Mouse (Mus musculus): ENCODE measurements around the gene Ddah1.

Ddah1 gene

DNA sequence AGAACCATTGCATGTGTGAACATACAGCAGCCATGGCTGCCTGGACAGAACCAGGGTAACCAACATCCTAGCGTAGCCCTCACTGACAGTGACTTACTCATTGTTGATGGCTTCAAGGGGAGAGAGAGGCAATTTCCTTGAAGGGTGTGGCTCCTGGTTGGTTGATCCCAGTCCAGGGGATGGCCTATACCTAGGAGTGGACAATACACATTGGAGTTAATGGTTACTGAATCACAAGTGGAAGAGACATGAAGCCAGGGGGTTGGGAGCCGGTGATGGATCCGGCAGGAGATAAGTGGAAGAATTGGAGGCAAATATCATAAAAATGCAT lies 5.1 kb downstream of the Ddah1 start:
- DNase-seq (ENCODE audit: extremely low spot score, low spot score) = no peak

DNA sequence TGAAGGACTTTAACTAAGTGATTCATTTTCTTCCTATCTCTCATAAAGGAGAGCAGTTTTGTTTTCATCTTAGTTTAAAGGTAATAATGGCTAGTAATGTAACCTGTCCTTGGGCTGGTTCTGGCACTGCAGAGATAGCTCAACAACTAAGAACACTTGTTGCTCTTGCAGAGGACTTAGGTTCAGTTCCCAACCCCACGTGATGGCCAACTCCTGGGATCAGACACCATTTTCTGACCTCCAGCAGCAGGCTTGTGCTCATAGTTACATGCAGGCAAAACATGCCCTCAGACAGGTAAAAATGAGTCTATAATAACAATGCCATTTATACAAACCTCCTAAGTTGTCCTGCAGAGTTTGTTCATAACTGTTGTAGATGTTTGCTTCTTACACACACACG lies 5.9 kb downstream of the Ddah1 start:
- no peak for DNase-seq (ENCODE audit: extremely low spot score, low spot score)

DNA sequence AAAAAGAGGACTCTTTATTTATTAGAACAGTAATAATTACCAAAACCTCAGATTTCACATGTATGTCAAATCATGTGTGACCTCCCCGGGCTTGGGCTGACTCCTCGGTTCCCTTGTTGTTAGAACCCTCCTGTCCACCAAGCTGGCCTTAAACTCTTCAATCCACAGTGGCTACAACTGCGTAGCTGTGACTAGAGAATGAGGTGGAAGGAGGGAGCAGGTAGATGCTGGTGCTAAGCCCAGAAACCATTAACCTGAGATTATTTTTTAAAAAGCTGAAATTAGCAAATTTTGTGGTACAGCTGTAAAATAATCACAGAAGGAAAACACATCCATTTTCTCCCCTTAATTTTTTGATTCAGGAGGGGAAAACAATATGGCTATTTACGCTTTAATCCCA lies 10.0 kb downstream of the Ddah1 start:
- no peak for DNase-seq (ENCODE audit: extremely low spot score, low spot score)

DNA sequence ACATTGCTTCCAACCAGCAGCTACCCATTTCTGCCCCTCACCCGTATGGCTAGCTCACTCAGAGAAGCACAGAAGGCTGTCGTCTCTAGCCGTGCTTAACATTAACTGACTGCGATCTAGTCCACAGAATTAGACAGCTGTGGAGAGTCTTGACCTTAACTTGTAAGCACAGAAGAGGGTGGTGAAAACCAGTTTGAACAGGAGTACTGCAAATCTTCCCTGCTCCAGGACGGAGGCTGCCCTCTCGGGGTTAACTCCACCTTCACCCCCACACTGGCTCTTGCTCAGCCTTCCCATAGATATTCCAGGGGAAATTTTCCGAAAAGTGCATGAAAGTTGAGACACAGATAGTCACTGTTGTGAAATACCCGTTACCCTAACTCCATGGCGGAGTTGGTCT lies 14.9 kb downstream of the Ddah1 start:
- DNase-seq (ENCODE audit: extremely low spot score, low spot score) = no peak

DNA sequence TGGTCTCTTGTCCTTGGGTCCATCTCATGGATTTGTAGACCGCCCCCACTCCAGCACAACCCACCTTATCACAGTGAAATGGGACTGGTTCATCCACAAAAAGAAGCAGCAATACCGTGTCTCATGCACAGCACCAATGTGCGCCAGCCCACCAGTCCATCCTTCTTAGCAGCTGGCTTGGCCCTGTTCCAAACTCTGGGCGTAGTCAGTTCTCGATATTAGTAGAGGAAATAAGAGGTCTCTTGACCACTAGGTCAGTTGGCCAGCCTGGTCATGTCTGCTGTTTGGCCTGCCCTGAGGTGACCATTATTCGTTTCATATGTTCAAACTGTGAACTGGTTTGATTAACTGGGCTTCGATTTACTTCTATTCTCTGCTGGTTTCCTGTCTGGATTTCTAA lies 15.9 kb downstream of the Ddah1 start:
- DNase-seq (ENCODE audit: extremely low spot score, low spot score) = no peak

DNA sequence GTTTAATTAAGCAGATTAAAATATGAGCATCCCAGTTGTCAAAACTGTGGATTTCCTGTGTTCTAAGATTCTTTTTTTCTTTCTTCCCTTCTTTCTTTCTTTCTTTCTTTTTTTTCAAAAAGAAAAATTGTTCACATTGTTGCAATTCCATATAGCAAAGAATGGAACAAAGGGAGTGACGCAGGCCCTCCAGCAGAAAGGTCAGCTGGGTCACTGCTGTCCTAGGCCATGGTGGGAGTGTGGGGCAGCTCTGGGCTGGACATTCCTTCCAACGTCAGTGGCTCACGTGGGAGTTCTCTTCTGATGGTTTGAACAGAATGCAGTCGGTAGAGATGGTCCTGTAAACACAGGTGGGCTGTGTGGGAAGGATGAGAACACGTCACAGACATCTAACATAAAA lies 16.8 kb downstream of the Ddah1 start:
- no peak for DNase-seq (ENCODE audit: extremely low spot score, low spot score)

DNA sequence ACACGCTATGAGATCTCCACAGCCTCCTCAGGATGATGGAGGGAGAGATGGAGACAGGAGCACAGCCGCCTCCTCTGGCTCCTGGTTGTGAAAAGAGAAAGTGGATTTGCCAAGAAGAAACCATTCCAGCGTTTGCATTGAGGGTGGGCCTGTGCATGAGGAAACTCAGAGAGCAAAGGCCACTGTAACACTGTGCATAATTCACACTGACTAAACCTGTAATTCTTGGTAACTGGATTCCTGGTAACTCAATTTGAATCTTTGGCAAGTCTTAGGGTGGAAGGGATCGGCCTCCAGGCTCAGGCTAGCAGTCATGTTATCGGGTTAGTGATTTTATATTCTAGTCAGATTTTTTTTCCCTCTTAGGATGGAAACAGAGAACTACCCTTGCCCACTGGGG lies 17.4 kb downstream of the Ddah1 start:
- DNase-seq (ENCODE audit: extremely low spot score, low spot score) = no peak

DNA sequence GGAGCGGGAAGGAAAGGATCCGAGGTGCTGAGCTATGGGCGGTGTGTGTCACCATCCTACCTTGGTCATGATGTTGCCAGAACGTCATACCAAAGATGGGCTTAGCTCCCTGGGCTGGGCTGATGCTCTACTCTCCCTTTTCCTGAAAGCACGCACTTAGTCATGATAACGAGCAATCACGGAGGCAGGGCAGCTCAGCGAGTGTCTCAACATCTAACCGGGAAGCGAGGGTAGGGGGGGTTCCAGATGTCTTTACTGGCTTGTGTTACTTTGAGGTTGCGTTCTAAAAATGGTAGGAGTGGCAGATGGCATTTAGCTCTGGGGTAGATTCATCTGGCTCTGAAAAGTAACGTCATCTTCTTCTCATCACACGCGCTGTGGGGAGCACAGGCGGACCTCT lies 18.5 kb downstream of the Ddah1 start:
- DNase-seq (ENCODE audit: extremely low spot score, low spot score) = no peak

DNA sequence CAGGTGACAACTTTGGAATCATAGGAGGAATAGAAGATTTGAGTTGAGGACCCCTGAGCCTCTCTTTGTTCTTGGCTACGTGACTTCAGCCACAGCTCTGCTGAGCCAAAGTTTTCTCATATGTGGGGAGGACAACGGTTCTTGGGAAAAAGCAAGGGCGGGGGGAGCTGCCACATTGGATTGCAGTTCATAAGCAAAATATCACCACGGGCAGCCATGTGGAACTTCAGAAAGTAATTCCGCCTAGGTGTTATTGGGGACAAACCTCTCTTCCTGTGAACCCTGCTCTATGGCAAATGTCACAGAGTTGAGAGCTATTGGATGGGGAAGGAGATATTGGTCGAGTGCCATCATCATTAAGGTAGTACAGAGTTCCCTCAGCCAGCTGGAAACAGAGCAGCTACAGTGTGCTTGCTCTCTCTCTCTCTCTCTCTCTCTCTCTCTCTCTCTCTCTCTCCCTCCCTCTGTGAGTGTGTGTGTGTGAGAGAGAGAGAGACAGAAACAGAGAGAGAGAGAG lies 20.0 kb downstream of the Ddah1 start:
- no peak for DNase-seq (ENCODE audit: extremely low spot score, low spot score)

DNA sequence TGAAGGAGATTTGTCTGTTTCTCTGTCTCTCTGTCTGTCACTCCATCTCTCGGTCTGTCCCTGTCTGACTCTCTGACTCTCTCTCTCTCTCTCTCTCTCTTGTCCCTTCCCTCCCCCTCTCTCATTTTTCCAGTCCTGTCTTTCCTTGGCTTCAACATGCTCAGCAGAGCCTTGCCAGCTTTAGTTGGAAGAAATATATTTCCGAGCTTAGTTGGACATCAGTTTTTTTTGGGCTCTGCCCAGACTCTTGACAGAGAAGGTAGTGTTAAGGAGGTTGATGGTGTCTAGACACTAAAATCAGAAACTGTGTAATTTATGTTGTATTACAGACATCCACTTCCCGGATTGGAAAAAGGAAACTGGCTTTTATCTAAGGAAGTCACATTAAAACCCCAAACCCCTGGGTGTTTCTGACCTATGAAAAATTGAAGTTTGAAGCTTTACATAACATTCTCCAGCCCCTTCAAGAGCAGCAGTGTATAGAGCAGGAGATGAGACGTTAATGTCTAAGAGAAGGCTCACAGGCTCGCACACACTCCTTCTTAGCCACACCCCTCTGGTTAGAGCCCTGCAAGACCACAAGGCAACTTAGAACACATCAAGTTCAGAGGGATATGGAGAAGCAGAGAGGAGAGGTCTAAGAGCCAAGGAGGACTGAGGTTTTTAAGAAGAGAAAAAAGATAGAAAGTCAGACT lies 21.0 kb downstream of the Ddah1 start:
- no peak for DNase-seq (ENCODE audit: extremely low spot score, low spot score)

DNA sequence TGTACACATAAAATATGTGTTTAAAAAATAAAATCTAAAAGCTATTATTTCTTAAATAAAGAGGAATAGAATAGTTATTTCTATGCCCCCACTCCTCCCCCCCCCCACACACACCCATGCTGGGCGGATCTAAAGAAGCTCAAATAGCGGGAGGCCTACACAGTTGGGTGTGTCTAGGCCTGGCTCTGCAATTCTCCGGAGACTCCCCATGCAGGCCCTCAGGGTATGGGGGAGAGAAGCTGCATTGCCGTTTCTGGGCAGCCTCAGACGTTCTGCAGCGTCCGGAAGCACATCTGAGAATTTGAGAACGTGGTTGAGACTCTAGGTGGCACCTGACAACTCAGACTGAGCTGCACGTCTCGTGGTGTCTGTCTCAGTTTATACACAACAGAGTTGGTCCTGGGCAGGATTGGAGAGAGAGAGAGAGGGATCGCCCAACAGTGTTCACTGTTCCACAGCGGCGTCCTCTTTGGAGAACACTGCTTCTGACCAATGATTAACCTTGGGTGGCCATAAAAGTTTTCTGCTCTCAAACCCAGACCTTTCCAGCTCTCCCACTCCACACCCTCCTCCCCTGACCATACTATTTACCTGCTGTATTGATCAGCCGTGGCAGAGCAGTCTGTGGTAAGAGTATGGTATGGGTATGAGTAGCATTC lies 22.4 kb downstream of the Ddah1 start:
- no peak for DNase-seq (ENCODE audit: extremely low spot score, low spot score)

DNA sequence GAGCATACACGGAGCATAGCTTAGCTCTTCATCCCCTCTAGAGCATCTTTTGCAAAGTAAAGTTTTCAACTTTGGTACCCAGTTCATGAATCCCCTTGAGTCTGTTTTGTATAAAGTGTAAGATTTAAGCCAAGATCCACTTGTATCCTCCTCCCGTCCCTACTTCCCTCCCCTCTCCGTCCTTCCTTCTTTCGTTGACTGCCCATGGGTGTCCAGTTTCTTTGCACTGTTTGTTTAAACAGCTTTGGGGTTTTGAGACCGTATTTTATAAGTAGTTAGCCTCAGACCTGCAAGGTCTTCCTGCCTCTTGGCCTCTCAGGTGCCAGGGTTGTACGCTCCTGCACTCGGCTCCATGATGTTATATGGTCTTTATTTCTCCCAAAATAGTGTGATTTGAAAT lies 26.8 kb downstream of the Ddah1 start:
- DNase-seq (ENCODE audit: extremely low spot score, low spot score) = no peak

DNA sequence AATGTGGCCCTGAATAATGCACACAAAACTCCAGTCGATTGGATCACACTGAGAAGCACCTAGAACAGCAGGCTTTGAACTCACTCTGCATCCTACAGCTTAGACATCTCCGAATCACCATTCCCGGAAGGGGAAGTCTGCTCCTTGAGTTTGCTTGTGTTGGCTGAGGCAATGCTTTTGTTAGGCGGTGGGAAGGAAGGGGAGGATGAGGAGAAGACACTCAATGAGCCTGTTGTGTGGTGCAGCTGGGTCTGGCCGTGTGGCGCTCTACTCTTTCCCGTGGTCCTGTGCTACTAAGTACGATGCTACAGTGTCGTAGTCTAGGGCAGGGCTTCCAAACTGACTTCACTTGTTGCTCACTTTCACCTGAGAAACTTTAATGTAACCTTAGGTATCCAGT lies 28.8 kb downstream of the Ddah1 start:
- no peak for DNase-seq (ENCODE audit: extremely low spot score, low spot score)

DNA sequence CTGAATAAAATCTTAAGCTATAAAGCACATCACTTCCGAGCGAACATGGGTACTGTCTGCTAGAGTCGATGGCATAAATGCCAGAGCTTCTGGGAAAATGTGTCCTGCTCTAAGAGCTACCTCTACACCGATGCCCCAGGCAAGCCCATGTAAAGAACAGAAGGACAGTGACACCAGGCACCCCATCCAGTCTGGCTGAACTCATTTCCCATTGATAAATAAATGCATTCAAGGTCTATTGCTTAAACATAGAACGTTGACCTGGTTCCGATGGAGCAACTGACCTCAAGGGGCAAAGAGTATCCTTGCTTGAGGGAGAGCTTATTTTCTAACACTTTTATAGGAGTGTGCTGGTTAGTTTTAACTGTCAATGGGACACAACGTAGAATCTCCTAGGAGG lies 30.6 kb downstream of the Ddah1 start:
- no peak for DNase-seq (ENCODE audit: extremely low spot score, low spot score)

DNA sequence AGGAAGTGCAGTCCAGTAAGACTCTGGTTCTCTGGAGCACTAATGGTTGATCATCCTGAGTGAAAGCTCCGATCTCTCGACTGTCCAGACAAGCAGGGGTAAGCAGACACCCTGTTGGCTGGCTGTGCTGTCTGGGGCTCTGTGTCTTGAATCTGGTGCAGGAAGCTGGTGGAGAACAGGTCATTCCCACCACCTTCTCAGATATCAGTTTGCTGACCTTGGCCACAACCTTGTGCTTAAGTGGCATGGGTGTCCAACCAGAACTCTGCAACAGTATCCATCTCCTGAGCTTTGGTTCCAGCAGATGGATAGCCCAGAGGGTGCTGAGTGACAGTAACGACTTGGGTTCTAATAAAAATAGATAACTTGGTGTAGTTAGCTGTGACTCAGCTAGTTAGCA lies 31.8 kb downstream of the Ddah1 start:
- DNase-seq (ENCODE audit: extremely low spot score, low spot score) = no peak

DNA sequence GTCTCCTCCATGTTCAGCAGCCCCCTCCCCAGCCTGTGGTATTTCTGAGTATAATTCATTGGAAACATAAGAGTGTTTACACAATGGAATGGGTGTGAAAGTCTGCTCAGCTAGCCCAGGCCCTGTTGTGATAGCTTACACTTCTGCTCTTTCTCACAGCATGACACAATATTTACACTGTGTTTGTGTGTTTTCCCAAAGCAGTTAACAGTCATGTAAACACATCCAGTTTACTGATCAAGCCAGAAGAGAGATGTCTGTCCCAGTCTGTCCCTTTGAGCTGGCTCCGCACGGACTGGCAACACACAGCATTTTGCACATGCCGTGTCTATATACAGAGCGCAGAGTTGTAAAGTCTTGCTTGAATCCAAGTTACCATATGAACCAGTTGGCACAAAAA lies 32.2 kb downstream of the Ddah1 start:
- DNase-seq (ENCODE audit: extremely low spot score, low spot score) = no peak

DNA sequence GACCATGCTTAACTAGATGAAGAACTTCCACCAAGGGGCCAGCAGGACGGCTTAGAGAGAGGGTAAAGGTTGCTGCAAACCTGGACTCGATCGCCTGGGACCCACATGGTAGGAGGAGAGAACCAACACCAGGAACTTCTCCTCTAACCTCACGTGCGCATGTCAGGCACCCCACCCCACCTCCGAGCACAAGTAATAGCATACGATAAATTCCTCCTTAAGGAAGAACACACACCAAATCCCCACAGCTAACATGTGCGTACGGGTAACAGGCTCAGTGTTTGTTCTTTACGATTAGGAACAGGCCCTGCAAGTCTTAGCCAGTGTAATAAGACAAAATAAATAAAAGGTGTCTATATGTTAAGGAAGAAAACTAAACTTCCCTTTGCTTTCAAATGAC lies 35.9 kb downstream of the Ddah1 start:
- DNase-seq (ENCODE audit: extremely low spot score, low spot score) = no peak

DNA sequence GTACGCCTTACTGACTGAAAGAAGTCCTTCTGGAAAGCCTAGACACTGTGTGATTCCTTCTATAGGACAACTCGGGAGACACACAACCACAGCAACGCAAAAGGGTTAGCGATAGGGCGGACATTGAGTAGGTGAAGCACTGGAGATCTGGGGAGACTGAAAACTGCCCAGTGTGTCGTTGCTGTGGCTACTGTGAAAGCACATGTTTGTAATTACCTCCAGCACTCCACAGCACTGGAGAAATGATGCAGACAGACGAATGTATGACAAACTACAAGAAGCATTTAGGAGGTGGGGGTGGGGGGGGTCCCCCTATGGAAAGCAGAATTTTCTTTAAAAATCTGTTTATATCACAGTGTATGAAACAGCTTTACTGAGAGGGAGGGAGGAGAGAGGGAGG lies 37.4 kb downstream of the Ddah1 start:
- DNase-seq (ENCODE audit: extremely low spot score, low spot score) = no peak

DNA sequence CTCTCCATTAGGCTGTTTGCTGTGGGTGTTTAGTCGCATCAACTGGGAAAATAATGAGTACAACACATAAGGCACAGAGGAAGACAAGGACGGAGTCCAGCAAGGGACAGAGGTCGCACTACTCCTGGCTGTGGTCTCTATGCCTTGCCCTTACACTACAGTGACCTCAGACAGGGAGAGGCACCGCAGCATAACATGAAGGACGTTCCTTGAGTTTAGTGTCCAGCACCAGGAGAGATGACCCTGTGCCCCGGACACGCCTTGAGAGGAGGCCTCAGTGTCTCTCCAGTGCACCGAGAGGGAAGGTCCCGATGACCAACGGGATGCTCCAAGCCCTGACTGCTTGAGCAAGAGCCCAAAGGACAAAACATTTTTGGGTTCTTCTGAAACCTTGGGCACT lies 39.6 kb downstream of the Ddah1 start:
- DNase-seq (ENCODE audit: extremely low spot score, low spot score) = no peak

DNA sequence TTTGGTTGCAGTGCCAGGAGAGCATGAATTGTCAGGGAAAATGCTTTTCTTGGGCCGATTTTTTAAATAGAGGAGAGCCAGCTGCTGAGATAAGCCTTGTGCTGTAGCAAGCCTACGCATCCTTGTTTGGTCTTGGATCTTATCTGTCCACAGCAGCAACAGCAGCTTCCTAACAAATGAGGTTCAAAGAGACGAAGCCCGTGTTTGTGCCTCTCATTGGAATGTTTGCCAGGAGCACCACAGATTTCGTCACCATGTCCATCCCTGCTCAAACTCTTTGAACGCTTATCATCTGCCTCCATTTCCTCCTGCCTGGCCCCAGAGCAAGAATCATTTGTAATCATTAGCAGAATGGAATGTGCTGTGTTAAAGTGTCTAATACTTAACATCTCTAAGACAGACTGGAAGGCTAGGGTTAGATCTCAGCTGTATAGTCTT lies 40.3 kb downstream of the Ddah1 start:
- no peak for DNase-seq (ENCODE audit: extremely low spot score, low spot score)

DNA sequence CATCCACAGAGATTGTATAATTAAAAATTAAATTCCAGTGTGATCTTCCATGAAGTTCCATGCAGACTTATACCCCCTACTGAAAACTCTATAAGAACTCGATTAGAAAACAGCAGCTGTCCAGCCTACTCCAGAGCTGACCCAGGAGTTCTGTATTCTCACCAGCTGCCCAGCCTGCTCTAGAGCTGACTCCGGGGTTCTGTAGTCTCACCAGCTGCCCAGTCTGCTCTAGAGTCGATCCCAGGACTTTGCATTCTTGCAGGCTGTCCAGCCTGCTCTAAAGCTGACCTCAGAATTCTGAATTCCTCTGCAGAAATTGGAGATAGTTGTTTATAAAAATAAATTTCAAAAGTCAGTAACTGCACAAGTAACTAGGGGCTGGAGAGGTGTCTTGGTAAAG lies 40.9 kb downstream of the Ddah1 start:
- no peak for DNase-seq (ENCODE audit: extremely low spot score, low spot score)

DNA sequence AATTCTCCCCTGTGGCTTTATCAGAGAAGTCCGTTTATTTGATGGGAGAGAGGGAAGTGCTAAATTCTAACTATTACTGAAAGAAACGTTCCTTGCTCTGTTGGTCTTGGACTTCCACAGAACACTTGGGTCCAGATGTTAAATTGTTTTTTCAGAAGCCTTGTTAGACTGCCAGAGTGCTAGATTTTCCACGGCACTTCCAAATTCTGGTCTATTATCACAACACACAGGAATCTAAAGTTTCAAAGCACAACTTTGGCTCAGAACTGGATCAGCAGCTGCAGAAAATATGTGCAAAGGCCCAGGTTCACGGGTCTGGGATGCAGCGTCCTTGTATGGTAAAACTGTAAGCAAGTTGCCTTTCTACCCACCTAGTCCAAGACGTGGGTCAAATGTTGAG lies 43.6 kb downstream of the Ddah1 start:
- no peak for DNase-seq (ENCODE audit: extremely low spot score, low spot score)

DNA sequence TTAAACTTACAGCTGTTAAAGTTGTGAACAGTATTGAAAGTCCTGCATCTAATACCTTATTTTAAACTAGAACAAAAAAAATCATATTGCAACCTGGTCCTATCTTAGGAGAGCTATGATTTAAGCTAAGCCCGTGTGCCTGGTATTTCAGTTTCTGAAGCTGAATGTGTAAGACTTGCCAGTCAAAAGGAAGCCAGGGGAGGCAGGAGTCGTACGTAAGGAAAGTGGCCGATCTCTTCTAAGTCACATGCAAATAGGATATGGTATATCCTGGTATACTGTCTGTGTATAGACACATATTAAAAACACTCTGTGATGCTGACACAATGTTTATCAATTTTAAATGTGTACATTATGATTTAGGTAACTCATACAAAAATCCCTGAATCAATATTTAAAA lies 47.4 kb downstream of the Ddah1 start:
- DNase-seq (ENCODE audit: extremely low spot score, low spot score) = no peak
